Mouse (Mus musculus) lung, postnatal 4 days (tissue): ENCODE data around the gene Mb.
A peak's percentile ranks its signal among the peaks of the same experiment; 100 is the strongest.

Experiments used
- DNase-seq, 2 experiments: peaks; one replicate each; pipeline ENCODE4 v3.0.0; 2021

Mb gene

GRCm38 (mm10) chr15:77025884-77026583, 24.4 kb downstream of the Mb start:
- no peak for DNase-seq

DNA sequence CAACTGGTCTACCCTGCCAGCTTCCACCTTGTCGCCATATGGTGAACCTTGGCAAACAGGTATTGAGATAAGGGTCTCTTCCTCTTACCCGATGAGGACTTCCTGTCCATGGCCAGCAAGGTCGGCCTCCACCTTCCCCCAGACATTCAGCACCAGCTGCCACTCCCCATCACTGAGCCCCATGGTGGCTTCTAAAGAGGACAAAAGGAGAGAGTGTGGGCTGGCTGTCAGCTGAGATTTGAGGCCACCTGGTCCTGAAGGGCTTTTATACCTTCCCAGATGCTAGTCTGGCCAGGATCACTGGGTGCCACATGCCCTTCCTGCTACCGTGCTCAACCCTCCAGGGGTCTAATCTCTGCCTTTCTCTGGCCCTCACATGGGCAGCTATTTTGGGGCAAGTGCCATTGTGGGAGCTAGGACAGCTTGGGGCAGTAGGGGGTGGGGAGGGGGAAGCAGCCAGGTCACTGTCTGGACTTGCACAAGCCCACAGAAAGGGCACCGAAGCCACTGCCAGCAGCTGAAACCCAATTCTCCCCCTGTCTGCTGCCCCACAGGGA, 28.0 kb downstream of the Mb start:
- no peak for DNase-seq

DNA sequence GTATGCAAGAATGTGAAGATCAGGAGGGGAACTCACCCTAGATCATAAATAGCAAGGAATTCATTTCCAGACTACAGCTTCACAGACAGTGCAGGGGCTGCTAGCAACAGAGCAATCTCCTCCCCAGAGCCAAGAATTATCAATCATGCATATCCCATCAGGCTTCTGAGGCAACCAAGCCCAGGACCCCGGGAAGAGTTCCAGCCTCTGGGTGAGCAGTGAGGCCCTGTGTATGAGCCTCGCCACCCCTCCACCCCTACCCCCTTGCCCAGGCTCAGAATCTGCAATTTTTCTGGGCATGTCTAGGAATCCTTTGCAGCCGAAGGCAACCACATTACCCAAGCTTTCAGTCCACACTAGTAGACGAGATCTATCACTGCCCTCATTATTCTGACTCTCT, 28.6 kb downstream of the Mb start:
- DNase-seq: no peak

GRCm38 (mm10) chr15:77021056-77021455, 29.4 kb downstream of the Mb start:
- no peak for DNase-seq

DNA sequence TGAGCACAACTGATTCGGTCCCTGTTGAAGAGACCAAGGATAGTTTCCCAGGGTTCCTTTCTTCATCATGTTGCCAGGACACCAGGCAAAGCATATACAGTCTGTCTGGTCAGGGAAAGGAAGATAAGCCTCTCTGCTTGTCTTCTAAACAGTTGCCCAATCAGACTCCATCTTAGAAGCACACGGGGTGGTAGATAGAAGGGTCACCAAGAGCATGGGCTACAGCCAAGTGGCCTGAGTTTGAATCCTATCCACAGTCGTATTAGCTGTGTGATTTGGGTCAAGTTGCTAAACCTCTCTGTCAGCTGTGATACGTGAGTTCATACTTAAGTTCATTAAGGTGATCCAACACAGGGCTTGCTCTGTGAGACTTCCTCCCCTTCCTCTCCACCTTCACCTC, 30.3 kb downstream of the Mb start:
- DNase-seq: no peak

DNA sequence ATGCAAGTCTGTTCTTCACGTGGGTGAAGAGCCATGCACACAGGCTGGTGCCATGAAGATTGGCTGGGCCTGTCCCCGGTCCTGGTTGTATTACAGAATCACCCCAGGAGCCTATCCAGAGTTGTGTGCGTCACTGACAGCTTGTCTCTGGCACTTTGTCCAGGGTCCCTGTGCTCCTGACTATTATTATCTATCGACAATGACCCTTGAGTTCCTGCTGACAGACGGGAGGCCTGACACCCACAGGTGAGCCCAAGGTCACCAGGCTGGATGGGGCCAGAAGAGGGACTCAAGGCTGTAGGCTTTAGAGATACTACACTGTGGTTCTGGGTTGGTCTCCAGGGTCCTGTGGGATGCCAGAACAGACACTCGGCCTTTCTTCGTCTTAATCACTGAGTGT, 30.9 kb downstream of the Mb start:
- no peak for DNase-seq

DNA sequence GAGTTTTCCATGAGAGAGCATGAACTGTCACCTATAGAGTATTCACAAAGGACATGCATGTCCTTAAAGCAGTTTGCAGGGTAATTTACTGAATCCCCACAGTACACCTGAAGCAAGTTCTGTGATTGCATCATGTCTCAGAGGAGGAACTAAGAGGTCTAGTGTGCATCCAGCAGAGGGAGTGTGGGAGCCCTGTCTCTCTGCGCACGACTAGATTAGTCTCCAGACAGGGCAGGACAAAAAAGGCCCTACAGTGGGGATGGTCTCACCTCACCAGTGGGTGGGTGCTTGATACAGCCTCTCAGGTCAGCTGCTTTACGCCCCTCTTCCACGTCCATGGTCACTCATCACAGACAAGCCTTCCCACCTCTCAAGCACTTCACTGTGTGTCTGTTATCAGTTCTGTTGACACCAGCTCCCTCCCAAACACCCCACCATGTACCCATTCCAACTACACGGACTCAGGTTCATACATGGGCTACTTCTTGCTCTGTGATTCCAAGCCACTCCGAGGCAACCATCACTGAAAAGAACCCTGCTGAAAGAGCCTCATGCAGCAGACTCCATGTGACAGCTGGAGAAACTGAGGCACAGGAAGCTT, 31.6 kb downstream of the Mb start:
- no peak for DNase-seq

GRCm38 (mm10) chr15:77017897-77018296, 32.6 kb downstream of the Mb start:
- no peak for DNase-seq

- no peak for DNase-seq
These were observed 34.0 kb downstream of the Mb start for GRCm38 (mm10) chr15:77016509-77016908.

DNA sequence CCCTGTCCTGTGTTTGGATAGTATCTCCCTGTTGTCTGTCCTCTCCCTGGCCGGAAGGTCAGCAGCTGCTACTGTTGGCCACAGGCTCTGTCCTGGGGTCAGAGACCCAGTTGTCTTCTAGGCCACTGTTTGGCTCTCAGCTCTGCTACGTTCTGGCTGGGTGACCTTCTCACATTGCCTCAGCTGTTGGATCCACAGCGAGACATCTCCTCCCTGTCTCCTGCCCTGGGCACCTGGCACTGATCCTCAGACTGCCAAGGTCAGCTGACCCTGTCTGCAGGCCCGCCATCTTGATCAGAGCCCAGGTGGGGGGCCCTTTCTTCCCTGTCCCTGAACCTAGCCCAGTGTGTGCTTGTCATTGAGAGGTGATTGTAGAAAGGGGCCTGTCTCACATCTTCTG, 35.5 kb downstream of the Mb start:
- no peak for DNase-seq

- DNase-seq: no peak
These were observed 36.0 kb downstream of the Mb start for GRCm38 (mm10) chr15:77014431-77014830.

DNA sequence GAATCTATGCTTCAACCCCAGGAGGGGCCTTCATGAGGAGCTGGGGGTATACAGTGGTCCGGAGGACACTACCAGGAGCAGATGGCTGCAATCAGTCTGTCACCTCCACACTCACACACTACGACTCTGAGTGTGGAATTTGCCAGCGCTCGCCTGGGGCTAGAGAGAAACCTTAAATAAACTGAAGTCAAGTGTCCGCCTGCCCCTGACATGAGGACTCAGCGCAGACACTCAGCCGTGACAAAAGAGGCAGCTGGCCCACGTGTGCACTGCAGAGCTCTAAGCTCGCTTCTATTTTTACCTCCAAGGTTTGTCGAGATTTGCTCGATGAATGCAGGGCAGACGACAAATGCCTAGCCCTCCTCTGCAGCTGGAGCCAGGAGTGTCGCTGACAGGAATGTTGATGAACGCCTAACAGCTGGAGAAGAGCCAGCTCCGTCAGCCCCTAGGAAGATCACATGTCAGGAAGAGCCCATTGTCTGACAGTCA, 36.7 kb downstream of the Mb start:
- peak; percentile 50 to 67 for DNase-seq

DNA sequence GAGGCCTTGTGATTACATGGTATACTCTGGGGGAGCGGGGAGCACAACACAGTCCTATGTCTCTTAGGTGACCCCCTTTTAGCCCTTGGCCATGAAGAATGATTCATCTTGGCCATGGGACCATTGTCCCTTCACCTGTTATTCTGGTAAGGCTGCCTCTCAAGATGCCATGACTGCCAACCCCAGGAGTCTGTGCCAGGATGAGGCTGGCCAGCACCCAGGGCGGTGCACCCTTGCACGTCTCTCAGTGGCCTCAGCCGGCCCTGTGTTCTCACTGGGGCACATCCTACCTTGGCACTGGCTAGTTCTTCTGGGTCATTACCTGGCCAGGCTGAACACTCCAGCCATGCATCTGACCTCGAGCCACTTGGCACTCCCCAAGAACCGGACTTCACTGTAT, 41.6 kb downstream of the Mb start:
- no peak for DNase-seq

DNA sequence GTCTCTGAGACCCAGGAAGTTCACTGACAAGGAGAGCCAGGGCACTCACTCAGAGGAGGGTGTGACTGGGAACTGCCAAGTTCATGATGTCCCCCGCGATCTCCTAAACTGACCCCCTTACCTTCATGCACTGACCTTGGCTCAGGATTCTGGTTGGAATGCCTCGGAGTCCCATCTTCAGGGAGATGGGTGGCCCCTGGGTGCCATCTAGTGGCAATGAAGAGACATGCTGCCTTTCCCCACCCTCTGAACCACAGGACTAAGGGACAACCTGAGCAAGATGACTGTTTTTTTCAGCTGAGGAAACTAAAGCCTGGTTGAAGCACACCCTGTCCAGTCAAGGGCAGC, 46.6 kb downstream of the Mb start:
- peak; percentile 40 to 47 for DNase-seq

- no peak for DNase-seq
These were observed 47.1 kb downstream of the Mb start for GRCm38 (mm10) chr15:77003173-77003867.

DNA sequence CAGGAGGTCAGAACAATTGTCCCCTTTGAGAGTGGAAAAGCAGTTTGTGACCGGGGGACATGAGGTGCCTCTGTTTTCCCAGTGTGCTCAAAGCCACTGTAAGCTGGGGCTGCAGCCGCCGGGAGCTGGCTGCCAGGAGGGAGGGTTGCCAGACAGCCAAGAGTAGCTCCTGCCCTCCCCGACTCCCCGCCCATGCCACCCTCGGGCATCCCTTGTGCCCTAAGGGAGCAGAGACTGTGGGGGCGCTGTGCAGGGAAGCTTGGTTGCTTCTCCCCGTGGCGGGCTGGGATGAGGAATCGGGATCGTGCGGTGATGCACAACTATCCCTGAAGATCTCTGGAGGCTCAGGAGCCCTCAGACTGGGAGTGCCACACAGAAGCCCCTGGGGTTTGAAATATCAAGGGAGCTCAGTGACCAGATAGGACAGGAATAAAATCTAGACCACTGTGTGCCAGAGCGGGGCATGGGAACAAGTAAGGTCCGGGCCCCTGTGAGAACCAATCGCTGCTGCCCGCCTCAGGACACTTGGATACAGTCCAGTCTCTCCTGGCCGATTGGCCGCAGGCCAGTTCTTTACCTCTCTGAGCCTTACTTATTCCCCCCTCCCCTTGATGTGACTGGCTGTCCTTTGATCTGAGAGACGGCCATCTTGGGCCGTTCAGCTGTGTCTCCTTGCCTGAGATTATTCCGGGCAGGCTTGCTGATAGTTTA, 51.4 kb downstream of the Mb start:
- no peak for DNase-seq

DNA sequence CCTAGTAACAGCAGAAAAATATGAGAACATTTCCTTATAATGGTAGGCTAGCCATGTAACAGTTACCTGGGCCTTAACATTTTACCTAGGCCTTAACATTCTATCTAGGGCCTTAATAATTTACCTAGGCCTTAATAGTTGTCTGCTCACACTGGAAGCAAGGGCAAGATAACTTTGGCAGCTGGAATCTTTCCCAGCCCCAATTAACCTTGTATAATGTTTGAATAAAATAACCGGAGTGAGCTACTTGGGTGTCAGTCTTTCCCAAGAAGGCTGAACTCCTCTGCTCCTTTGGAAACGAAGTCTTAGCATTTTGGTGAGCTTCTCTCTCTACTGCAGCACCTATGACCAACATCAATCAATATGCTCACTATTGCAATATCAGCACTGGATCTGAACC, 52.4 kb downstream of the Mb start:
- DNase-seq: no peak

DNA sequence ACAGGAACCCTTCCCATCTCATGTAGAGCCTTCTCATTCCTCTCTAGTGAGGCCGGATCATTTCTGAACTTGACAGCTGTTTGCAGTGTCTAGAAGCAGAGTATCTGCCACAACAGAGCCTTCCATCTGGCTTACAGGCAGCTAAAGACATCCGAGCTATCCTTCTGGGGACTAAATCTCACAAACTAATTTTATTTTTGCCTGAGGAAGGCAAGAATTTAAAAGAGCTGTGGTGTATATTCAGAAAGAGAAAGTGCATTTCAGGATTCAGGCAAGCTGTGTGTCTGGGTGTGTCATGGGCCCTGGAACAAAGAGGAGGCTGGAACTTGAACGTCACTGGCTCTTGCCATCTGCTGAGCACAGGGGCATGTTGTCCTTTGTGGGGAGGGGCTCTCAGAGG, 56.1 kb downstream of the Mb start:
- no peak for DNase-seq

GRCm38 (mm10) chr15:76987542-76988094, 62.9 kb downstream of the Mb start:
- no peak for DNase-seq

- no peak for DNase-seq
These were observed 63.3 kb downstream of the Mb start for GRCm38 (mm10) chr15:76987137-76987536.

DNA sequence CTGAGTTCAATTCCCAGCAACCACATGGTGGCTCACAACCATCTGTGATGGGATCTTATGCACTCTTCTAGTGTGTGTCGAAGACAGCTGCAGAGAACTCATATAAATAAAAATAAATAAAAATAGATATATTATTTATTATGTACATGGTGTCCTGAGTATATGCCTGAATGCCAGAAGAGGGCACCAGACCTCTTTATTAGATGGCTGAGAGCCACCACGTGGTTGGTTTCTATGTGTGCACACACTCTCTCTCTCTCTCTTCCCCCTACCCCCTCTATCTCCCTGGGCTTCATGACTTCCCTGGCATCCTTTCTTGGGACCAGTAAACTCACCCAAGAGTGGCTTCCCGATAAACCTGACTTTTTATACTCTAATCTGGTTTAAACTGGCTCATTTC, 67.7 kb downstream of the Mb start:
- DNase-seq: peak in 1 of 2 experiments; percentile 12

DNA sequence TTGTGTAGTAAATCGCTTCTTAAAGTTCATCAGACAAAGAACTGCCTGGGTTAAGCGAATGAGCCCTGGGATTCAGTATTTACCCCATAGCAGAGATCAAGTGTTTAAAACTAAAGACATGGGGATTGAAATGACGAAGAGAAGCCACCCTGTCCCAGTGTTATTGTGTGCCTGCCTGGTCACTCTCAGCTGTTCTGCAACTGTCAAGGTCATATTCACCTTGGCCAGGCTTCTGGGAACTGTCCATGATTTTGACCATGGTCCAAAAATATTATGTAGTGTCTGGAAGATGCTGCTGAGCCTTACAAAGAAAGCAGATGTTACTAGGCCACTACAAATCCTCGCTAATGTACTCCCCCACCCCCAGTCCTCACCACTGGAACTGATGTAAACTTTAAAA, 70.7 kb downstream of the Mb start:
- no peak for DNase-seq

- peak; percentile 28 to 71 for DNase-seq
These were observed 73.9 kb downstream of the Mb start for GRCm38 (mm10) chr15:76976619-76977018.
